Mouse (Mus musculus) bone marrow macrophage, adult 2 months (primary cell): ENCODE data around the gene Phactr1. TPM values are rescaled to one million over a fixed set of nuclear protein-coding genes. Genes with fewer than 3 reads are reported as not detected.

Experiments
- H3K27ac ChIP-seq: 2 replicates; pipeline ENCODE4 v1.5.1; 2012; ENCODE audit warnings: low read depth, low read length; ENCODE audit not compliant: insufficient read depth
- H3K4me1 ChIP-seq: 2 replicates; pipeline ENCODE4 v1.6.1; 2012; ENCODE audit warnings: low read length; ENCODE audit not compliant: control insufficient read depth, insufficient read depth
- H3K4me3 ChIP-seq: 2 replicates; pipeline ENCODE4 v1.5.1; 2012; ENCODE audit warnings: mild to moderate bottlenecking, low read length, moderate library complexity; ENCODE audit not compliant: insufficient read depth
- CTCF ChIP-seq: IDR thresholded peaks from 2 replicates; pipeline ENCODE4 v1.5.1; 2012; ENCODE audit warnings: low read depth, mild to moderate bottlenecking, low read length, moderate library complexity
- POLR2A ChIP-seq: IDR thresholded peaks from 2 replicates; pipeline ENCODE4 v1.6.1; 2012; ENCODE audit warnings: mild to moderate bottlenecking, low read depth, low read length, borderline replicate concordance
- polyA plus RNA-seq: library from polyadenylated mRNA; stranded (reverse); fragments of >200 nt; gene quantifications from 2 replicates; pipeline ENCODE4 v1.2.4, GENCODE M21; 2012; ENCODE audit not compliant: missing spikeins, insufficient read depth, insufficient read length

Phactr1 gene
- polyA plus RNA-seq, 1 experiment = 3.4 TPM

GRCm38 (mm10) chr13:42853900-42854595, 173.6 kb downstream of the Phactr1 start:
- Histone ChIP-seq H3K27ac (no peak overlapping the region), H3K4me1 (no peaks in the 10 kb centered on the region), H3K4me3 (no peak overlapping the region)
- TF ChIP-seq CTCF (no peak), POLR2A (no peak)

- TF ChIP-seq POLR2A (no peak), CTCF (no peak)
- Histone ChIP-seq H3K4me3 (peak overlapping the region; percentile 64), H3K27ac (no peak overlapping the region), H3K4me1 (peaks cover 2% of the 10 kb centered on the region; the same call in 1 of the 2 replicates)
Observed at GRCm38 (mm10) chr13:42866162-42866941, 185.9 kb downstream of the Phactr1 start.

- TF ChIP-seq CTCF (no peak), POLR2A (no peak)
- peak overlapping the region; percentile 64 for H3K4me3 ChIP-seq
- H3K27ac ChIP-seq = no peak overlapping the region
- peaks cover 2% of the 10 kb centered on the region; the same call in 1 of the 2 replicates for H3K4me1 ChIP-seq
Observed at GRCm38 (mm10) chr13:42867026-42867425, 186.6 kb downstream of the Phactr1 start.

GRCm38 (mm10) chr13:42872125-42872524, 191.7 kb downstream of the Phactr1 start:
- Histone ChIP-seq H3K4me3 (no peak overlapping the region), H3K27ac (no peak overlapping the region), H3K4me1 (no peaks in the 10 kb centered on the region)
- no peak for TF ChIP-seq CTCF
- no peak for TF ChIP-seq POLR2A

GRCm38 (mm10) chr13:42878346-42878745, 197.9 kb downstream of the Phactr1 start:
- Histone ChIP-seq H3K4me1 (no peaks in the 10 kb centered on the region), H3K4me3 (no peak overlapping the region), H3K27ac (no peak overlapping the region)
- TF ChIP-seq POLR2A = no peak
- no peak for TF ChIP-seq CTCF

GRCm38 (mm10) chr13:42884033-42884724, 203.8 kb downstream of the Phactr1 start:
- TF ChIP-seq POLR2A = no peak
- TF ChIP-seq CTCF = no peak
- no peaks in the 10 kb centered on the region for H3K4me1 ChIP-seq
- no peak overlapping the region for H3K27ac ChIP-seq
- no peak overlapping the region for H3K4me3 ChIP-seq

GRCm38 (mm10) chr13:42884725-42885115, 204.3 kb downstream of the Phactr1 start:
- no peak overlapping the region for H3K27ac ChIP-seq
- no peaks in the 10 kb centered on the region for H3K4me1 ChIP-seq
- no peak for TF ChIP-seq CTCF
- no peak for TF ChIP-seq POLR2A
- H3K4me3 ChIP-seq = no peak overlapping the region

- Histone ChIP-seq H3K4me3 (no peak overlapping the region), H3K4me1 (no peaks in the 10 kb centered on the region), H3K27ac (no peak overlapping the region)
- TF ChIP-seq POLR2A = no peak
- TF ChIP-seq CTCF = no peak
Observed at GRCm38 (mm10) chr13:42887701-42888100, 207.3 kb downstream of the Phactr1 start.

- Histone ChIP-seq H3K4me3 (no peak overlapping the region), H3K27ac (no peak overlapping the region), H3K4me1 (no peaks in the 10 kb centered on the region)
- TF ChIP-seq CTCF (no peak), POLR2A (no peak)
Observed at GRCm38 (mm10) chr13:42889516-42890474, 209.4 kb downstream of the Phactr1 start.
